Mouse (Mus musculus) NIH3T3 (cell line): ENCODE measurements at regions not wholly inside any gene's neighbourhood (a gene's known extent, or its start where the extent isn't known, plus 50 kb on each side); places are given as distances from the start of the nearest gene placed in this dataset.
A peak's percentile ranks its signal among the peaks of the same experiment; 100 is the strongest.

Source experiments
- DNase-seq: peaks from one replicate; pipeline ENCODE4 v3.0.0-alpha.2; 2012; ENCODE audit warnings: low read depth

DNA sequence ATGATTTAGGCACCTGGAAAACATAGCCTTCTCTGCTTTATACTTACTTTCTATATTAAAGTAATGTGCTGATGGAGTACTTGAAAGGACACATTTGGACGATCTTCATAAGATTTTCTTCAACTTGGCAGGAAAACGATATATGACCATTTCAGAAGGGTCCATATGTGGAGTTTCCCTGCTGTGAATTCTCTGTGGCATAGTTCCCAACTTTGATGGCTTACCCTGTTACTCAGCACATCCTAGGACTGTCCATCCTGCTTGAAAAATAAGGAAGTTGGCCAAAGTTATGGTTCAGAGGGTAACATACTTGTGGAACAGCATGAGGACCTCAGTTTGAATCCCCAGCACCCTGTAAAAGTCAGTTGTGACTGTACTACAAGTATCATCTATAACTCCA, 109.2 kb upstream of the Pbx1 start:
- DNase-seq: no peak

DNA sequence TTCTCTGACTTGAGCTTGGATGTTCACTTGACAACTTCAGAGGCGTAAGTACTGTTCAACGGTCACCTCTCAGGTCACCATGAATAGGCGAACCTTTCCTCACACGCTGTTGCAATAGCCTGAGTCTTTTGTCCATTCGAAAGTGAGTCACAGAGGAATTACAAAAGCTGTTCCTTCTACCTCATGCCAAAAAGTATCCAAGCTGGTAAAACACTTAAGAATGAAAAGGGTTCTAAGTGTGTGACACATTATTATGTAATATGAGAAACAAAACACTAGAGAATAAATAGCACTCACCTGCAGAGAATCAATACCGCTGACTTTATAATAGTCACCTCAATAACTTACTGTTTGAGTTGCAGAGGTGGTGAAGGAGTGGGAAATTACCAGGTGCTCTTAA, 86.0 kb upstream of the Pbx1 start:
- DNase-seq: peak; percentile 24

DNA sequence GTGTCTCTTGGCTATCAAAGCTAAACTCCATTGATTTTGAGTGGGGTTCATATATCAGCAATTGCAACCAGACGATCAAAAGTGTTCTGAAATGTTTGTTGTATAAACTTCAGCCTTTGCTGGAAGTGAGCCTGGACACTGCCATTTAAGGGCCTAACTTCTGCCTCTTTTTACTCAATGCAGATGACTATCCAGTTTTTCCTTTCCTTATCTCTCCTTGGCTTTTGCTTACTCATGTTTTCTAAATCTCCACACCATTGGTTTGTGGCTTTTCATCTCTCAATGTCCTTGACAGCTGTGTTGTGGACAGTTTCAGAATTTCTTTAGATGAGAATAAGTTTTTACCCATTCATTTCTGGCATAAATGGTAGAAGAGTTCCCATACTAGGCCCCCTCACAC, 74.3 kb upstream of the Pbx1 start:
- DNase-seq: peak; percentile 91

DNA sequence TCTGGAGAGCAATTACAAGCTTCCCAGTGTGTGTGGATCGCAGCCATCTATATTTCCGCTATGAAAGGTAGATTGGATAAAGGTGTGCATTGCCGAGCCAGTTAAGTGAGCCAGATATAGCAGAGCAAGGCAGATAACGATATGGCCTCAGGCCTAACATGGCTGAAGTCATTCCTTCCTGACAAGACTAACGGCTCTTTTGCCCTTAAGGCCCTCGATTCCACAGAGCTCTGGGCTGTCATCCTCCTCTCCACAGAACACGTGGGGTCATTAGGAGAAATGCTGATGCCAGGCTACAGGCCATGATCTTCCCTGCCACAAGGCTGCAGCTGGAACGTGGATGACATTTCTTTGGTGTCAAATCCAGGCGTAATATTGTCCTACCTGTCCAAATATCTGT, 72.7 kb upstream of the Pbx1 start:
- DNase-seq: no peak

DNA sequence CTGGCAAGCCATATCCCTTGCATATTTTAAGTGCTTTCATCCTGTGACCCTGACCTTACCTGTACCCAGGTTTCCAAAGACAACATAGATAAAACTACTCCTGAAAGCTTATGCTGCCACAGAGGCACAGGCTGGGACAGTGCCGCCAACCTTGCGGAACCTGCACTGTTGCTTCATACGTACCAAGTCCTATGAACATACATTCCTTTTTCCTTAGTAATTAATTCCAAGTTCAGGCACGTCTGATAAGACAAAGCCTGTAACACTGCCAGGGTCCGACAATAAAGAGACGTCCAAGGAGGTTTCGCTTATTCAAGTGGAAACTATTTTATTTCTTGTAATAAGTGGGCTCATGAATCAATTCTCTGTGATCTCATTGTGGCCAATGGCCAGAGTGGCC, 70.2 kb upstream of the Pbx1 start:
- peak; percentile 81 for DNase-seq

DNA sequence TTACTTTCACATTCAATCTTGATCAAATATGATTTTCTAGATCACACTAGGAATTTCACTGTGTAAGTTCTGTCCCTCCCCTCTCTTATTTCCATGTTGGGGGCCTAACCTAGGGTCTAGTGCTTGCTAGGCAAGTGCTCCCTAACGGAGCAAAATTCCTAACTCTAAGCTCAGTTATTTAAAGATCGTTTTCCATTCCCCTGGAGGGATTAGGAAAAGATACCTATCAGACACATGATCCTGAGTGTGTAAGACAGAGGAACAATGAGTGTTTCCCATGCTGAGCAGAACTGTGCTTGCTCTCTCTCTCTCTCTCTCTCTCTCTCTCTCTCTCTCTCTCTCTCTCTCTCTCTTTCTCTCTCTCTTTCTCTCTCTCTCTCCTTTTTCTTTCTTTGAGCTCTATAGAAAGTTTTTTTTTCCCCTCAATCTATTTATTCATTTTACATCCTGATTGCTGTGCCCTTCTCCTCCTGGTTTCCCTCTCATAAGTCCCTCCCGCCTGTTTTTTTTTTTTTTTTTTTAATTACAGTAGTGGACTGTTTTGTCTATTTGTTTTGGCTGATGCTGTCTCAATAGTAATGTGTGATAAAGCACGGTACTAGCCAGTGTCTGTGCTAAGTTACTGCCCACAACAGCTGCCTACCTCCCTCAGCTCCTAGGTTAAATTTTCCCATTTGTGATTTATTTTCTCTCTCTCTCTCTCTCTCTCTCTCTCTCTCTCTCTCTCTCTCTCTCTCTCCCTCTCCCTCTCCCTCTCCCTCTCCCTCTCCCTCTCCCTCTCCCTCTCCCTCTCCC, 69.5 kb upstream of the Pbx1 start:
- peak; percentile 14 for DNase-seq

DNA sequence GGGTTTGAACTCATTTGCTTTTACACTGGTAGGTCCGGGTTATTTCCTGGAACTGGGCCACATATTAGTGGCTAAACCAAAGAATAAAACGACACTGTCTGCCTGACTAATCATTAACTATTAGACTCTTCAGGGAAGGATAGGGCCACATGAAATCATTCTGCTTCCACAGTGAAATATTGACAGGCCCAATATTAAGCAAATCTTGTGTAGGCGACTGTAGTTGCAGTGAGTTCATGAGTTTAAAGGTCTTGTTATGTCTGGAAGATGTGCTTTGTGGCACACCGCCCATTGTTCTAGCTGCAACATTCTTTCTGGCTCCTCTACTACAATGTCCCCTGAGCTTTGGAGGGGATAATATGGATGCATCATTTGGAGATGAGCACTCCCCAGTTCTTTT, 65.7 kb upstream of the Pbx1 start:
- DNase-seq: no peak

DNA sequence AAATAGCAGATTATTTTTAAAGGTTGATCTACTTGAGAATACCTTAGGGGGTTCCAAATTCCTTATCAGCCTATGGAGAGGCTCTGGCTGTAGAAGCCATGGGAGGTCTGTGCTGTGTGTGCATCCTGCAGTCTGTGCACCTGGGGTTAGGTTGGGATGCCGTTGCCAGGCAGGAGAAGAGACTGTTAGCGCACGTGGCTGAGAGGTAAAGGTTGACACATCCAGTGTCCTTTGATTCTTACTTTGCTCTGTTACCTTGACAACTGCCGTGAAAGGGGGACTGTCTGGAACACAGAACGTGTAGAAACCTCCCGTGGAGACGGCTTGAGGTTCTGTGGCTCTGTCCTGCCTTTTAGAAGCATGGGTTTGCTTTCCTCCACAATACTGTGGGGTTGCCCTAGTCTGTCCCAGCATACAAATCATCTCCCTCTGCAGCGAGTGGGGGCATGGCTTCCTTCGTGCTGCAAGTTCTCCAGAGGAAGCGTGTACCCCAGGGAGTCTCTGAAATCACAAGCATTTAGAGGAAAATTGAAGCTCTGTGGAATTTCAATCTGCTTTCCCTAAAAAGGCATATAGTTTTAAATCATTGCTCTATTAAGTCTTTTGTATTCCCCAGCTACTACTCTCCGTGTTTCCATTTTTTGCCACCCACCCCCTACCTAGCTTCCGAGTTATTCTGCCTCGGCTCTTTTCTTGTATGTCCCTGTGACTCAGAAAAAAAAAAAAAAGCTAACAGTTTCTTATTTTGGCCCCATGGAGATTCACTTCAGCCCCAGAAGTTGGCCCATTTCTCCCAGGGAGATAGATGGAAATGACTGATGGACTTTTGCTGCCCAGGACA, 63.8 kb upstream of the Pbx1 start:
- DNase-seq: no peak

DNA sequence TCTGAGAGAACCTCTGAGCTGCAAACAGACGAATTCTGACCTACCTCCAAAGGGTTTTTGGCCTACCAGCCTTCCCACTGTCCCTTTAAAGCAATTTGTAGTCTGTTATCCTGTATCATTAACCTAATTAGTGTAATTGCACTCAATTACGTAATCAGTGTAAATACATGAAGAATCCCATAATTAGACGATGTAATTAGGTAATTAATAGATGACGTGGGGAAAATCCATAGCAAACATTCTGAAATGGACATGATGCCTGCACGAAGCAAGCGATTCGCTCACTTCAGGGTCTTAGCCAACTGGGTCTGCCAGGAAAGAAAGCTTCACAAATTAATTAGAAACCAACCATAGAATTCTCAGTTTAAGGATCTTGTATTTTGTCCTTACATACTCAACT, 55.4 kb upstream of the Pbx1 start:
- no peak for DNase-seq

DNA sequence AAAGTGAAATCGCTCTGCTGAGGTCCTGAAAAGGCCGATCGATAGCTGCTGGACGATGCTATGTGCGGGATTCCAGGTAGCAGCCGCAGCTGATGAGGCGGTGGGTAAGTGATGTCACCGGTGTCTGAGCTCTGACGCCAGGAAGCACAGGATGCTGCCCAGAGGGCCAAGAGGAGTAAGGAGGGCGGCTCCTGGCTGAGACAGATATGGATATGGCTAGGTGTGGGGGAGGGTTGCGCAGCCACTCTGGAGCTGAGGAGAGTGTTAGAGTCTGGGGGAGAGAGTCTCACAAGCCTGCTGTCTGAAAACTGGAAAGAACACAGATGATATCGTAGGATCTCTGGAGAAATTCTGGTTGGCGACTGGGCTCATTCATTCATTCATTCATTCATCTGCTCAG, 51.6 kb upstream of the Pbx1 start:
- DNase-seq: no peak
